Mouse (Mus musculus) lung, postnatal 0 days (tissue): ENCODE measurements at regions not wholly inside any gene's neighbourhood (a gene's known extent, or its start where the extent isn't known, plus 50 kb on each side); places are given as distances from the start of the nearest gene placed in this dataset.
"Not testable (repeated sequence)": the region's sequence is repeated elsewhere in the genome, so short reads cannot be mapped to it uniquely, and the experiment has no call there.

Experiments
- ATAC-seq: fragments of 200-750 bp; cut with Nextera tagmentation; 2 replicates; pipeline ENCODE4 v1.8.0; 2017; ENCODE audit warnings: moderate library complexity
- DNase-seq: peaks from one replicate; pipeline ENCODE4 v3.0.0-alpha.2; 2016; ENCODE audit warnings: low spot score
- H3K27ac ChIP-seq: fragments of 300-500 bp; sonication (generic); 2 replicates; pipeline ENCODE4 v1.5.1; 2014; ENCODE audit warnings: antibody characterized with exemption, mild to moderate bottlenecking, low read length, mixed read lengths
- H3K27me3 ChIP-seq: fragments of 300-500 bp; sonication (generic); replicated peaks from 2 replicates; pipeline ENCODE4 v1.6.1; 2014; ENCODE audit warnings: low read length, mixed read lengths; ENCODE audit not compliant: insufficient read depth
- H3K36me3 ChIP-seq: fragments of 300-500 bp; sonication (generic); 2 replicates; pipeline ENCODE4 v1.6.1; 2014; ENCODE audit warnings: low read length, mixed read lengths; ENCODE audit not compliant: insufficient read depth
- H3K4me1 ChIP-seq: fragments of 300-500 bp; sonication (generic); 2 replicates; pipeline ENCODE4 v1.6.1; 2014; ENCODE audit warnings: antibody characterized with exemption, low read depth, low read length, mixed read lengths; ENCODE audit not compliant: insufficient read depth
- H3K4me2 ChIP-seq: fragments of 300-500 bp; sonication (generic); replicated peaks from 2 replicates; pipeline ENCODE4 v1.6.1; 2014; ENCODE audit warnings: low read depth, mild to moderate bottlenecking, low read length, moderate library complexity, mixed read lengths
- H3K4me3 ChIP-seq: fragments of 300-500 bp; sonication (generic); 2 replicates; pipeline ENCODE4 v1.5.1; 2014; ENCODE audit warnings: low read depth, low read length
- H3K9ac ChIP-seq: fragments of 300-500 bp; sonication (generic); replicated peaks from 2 replicates; pipeline ENCODE4 v1.6.1; 2014; ENCODE audit warnings: low read depth, mild to moderate bottlenecking
- H3K9me3 ChIP-seq: fragments of 300-500 bp; sonication (generic); 2 replicates; pipeline ENCODE4 v1.6.1; 2016; ENCODE audit warnings: low read length, mixed read lengths
- CTCF ChIP-seq: IDR thresholded peaks from 2 replicates; pipeline ENCODE4 v1.5.1; 2016; ENCODE audit warnings: antibody characterized with exemption, mild to moderate bottlenecking
- EP300 ChIP-seq: IDR thresholded peaks from 2 replicates; pipeline ENCODE4 v1.6.1; 2016; ENCODE audit warnings: antibody characterized with exemption, mild to moderate bottlenecking, control low read depth
- WGBS: fragments of 180-500 bp; shearing (Covaris S2); extraction: QIAGEN DNeasy Blood & Tissue Kit; methylation state at CpG from one replicate; pipeline ENCODE4 v1.1.7; 2014; 5-methylcytosine and 5-hydroxymethylcytosine counted together

- Histone ChIP-seq H3K9me3 (no peaks in the 10 kb centered on the region), H3K27me3 (peaks cover 18% of the 10 kb centered on the region; the same call in 1 of the 2 replicates), H3K27ac (no peak overlapping the region), H3K4me2 (no peak overlapping the region), H3K9ac (no peak overlapping the region), H3K4me1 (no peaks in the 10 kb centered on the region; the same call in 1 of the 2 replicates), H3K4me3 (no peak overlapping the region), H3K36me3 (no peaks in the 10 kb centered on the region)
- DNase-seq (no peak), ATAC-seq (no peak)
- TF ChIP-seq CTCF, result no peak
- TF ChIP-seq EP300, result no peak
- 82% methylated on average over 5 of the region's 5 CpGs for WGBS
Observed at GRCm38 (mm10) chr13:83745961-83746360, 242.1 kb downstream of the Mef2c start.

- DNase-seq (no peak), ATAC-seq (no peak)
- Histone ChIP-seq H3K4me3 (no peak overlapping the region), H3K9me3 (no peaks in the 10 kb centered on the region), H3K9ac (no peak overlapping the region), H3K27ac (no peak overlapping the region), H3K4me2 (no peak overlapping the region), H3K27me3 (peaks cover 18% of the 10 kb centered on the region; the same call in 1 of the 2 replicates), H3K36me3 (no peaks in the 10 kb centered on the region), H3K4me1 (no peaks in the 10 kb centered on the region; the same call in 1 of the 2 replicates)
- TF ChIP-seq EP300 (no peak), CTCF (no peak)
- 52% methylated on average over 3 of the region's 3 CpGs for WGBS
Observed at GRCm38 (mm10) chr13:83747671-83748070, 243.8 kb downstream of the Mef2c start.

GRCm38 (mm10) chr13:83749376-83750150, 245.7 kb downstream of the Mef2c start:
- Histone ChIP-seq H3K27me3 (peaks cover 15% of the 10 kb centered on the region; the same call in 1 of the 2 replicates), H3K4me3 (no peak overlapping the region), H3K4me2 (no peak overlapping the region), H3K36me3 (no peaks in the 10 kb centered on the region), H3K9ac (no peak overlapping the region), H3K27ac (no peak overlapping the region), H3K9me3 (no peaks in the 10 kb centered on the region), H3K4me1 (no peaks in the 10 kb centered on the region; the same call in 1 of the 2 replicates)
- 73% methylated on average over 8 of the region's 8 CpGs for WGBS
- ATAC-seq (no peak), DNase-seq (no peak)
- no peak for TF ChIP-seq EP300
- TF ChIP-seq CTCF, result no peak

- DNase-seq, result no peak
- H3K4me3 ChIP-seq, result no peak overlapping the region
- TF ChIP-seq CTCF, result no peak
- TF ChIP-seq EP300, result no peak
Observed at GRCm38 (mm10) chr13:83750437-83750836, 246.6 kb downstream of the Mef2c start.

GRCm38 (mm10) chr13:83760387-83761170, 256.7 kb downstream of the Mef2c start:
- 82% methylated on average over 14 of the region's 14 CpGs for WGBS
- no peaks in the 10 kb centered on the region for H3K27me3 ChIP-seq
- no peak for TF ChIP-seq EP300
- TF ChIP-seq CTCF, result no peak
- no peaks in the 10 kb centered on the region for H3K36me3 ChIP-seq
- H3K9ac ChIP-seq, result no peak overlapping the region
- no peak for DNase-seq
- ATAC-seq, result no peak
- no peak overlapping the region for H3K4me3 ChIP-seq
- H3K4me1 ChIP-seq, result no peaks in the 10 kb centered on the region
- no peaks in the 10 kb centered on the region for H3K9me3 ChIP-seq
- H3K4me2 ChIP-seq, result no peak overlapping the region
- H3K27ac ChIP-seq, result no peak overlapping the region

More at GRCm38 (mm10) chr13:83750437-83750836, 246.6 kb downstream of the Mef2c start:
- H3K27ac ChIP-seq, result no peak overlapping the region
- H3K27me3 ChIP-seq, result peaks cover 6% of the 10 kb centered on the region; the same call in 1 of the 2 replicates
- ATAC-seq, result no peak
- no peaks in the 10 kb centered on the region for H3K36me3 ChIP-seq
- no peak overlapping the region for H3K4me2 ChIP-seq
- no peaks in the 10 kb centered on the region for H3K9me3 ChIP-seq
- no peaks in the 10 kb centered on the region for H3K4me1 ChIP-seq
- no peak overlapping the region for H3K9ac ChIP-seq
- 50% methylated on average over 4 of the region's 4 CpGs for WGBS

GRCm38 (mm10) chr13:83762484-83762883, 258.6 kb downstream of the Mef2c start:
- Histone ChIP-seq H3K36me3 (no peaks in the 10 kb centered on the region), H3K27me3 (no peaks in the 10 kb centered on the region), H3K27ac (no peak overlapping the region), H3K9me3 (no peaks in the 10 kb centered on the region), H3K4me3 (no peak overlapping the region), H3K4me2 (no peak overlapping the region), H3K4me1 (no peaks in the 10 kb centered on the region), H3K9ac (no peak overlapping the region)
- ATAC-seq (no peak), DNase-seq (no peak)
- TF ChIP-seq CTCF, result no peak
- TF ChIP-seq EP300, result no peak
- WGBS, result 84% methylated on average over 1 of the region's 1 CpGs

- not testable (repeated sequence) for H3K4me3 ChIP-seq, H3K9me3 ChIP-seq, H3K4me1 ChIP-seq, H3K9ac ChIP-seq, H3K27ac ChIP-seq, DNase-seq, H3K27me3 ChIP-seq, H3K36me3 ChIP-seq, ATAC-seq, H3K4me2 ChIP-seq
- 54% methylated on average over 5 of the region's 5 CpGs for WGBS
Observed at GRCm38 (mm10) chr13:83763288-83763687, 259.5 kb downstream of the Mef2c start.
